Mouse (Mus musculus) ES-E14 (cell line): ENCODE measurements at regions not wholly inside any gene's neighbourhood (a gene's known extent, or its start where the extent isn't known, plus 50 kb on each side); places are given as distances from the start of the nearest gene placed in this dataset.

ENCODE experiments used
- CHD2 ChIP-seq: IDR thresholded peaks from 2 replicates; pipeline ENCODE4 v1.6.1; 2014; ENCODE audit warnings: mild to moderate bottlenecking, low read depth, low read length, inconsistent platforms
- HCFC1 ChIP-seq: IDR thresholded peaks from 2 replicates; pipeline ENCODE4 v1.6.1; 2012; ENCODE audit warnings: low read length, inconsistent platforms, borderline replicate concordance; ENCODE audit not compliant: insufficient read depth
- MAFK ChIP-seq: IDR thresholded peaks from 2 replicates; pipeline ENCODE4 v1.6.1; 2014; ENCODE audit warnings: mild to moderate bottlenecking, low read depth, low read length, inconsistent platforms; ENCODE audit not compliant: insufficient read depth
- ZC3H11A ChIP-seq: IDR thresholded peaks from 2 replicates; pipeline ENCODE4 v1.6.1; 2012; ENCODE audit warnings: low read depth, mild to moderate bottlenecking, inconsistent platforms, low read length, borderline replicate concordance
- ZNF384 ChIP-seq: IDR thresholded peaks from 2 replicates; pipeline ENCODE4 v1.6.1; 2012; ENCODE audit warnings: low read depth, low read length, inconsistent platforms

DNA sequence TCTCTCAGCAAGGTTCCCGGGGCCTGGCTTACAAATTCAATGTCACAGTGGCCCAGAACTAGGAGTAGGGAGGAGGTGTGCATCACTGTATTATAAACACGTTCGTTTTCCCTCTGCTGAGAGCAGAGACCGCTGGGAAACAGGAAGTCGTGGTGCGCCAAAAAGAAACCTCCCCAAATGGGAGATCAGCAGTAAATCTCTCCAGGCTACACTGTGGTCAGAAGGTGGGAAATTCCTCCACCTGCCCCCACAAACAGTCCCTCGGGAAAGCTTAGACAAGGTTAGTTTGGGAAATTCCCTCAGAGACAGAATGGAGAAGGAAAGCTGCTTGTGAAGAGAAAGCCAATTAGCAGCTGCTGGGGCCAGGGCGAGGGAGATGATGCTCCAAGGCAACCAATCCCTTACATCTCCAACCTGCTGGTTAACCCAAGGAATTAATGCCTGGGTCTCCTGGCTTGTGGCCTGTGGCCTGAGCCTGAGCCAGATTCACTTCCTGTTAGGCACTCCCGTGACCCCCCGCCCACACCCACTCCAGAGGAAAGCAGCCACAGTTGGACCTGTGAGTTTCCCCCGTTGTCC, 57.2 kb upstream of the Peli1 start:
- no peak for TF ChIP-seq MAFK
- TF ChIP-seq CHD2: no peak
- no peak for TF ChIP-seq ZC3H11A
- TF ChIP-seq HCFC1: no peak
- no peak for TF ChIP-seq ZNF384
